Mouse (Mus musculus) lung, postnatal 0 days (tissue): ENCODE data around the gene Syn2. TPM values are rescaled to one million over a fixed set of nuclear protein-coding genes. Genes with fewer than 3 reads are reported as not detected.
A peak's percentile ranks its signal among the peaks of the same experiment; 100 is the strongest.

ENCODE experiments used
- ATAC-seq: fragments of 200-750 bp; cut with Nextera tagmentation; 2 replicates; pipeline ENCODE4 v1.8.0; 2017; ENCODE audit warnings: moderate library complexity
- DNase-seq: peaks from one replicate; pipeline ENCODE4 v3.0.0-alpha.2; 2016; ENCODE audit warnings: low spot score
- H3K27ac ChIP-seq: fragments of 300-500 bp; sonication (generic); 2 replicates; pipeline ENCODE4 v1.5.1; 2014; ENCODE audit warnings: antibody characterized with exemption, mild to moderate bottlenecking, low read length, mixed read lengths
- H3K27me3 ChIP-seq: fragments of 300-500 bp; sonication (generic); replicated peaks from 2 replicates; pipeline ENCODE4 v1.6.1; 2014; ENCODE audit warnings: low read length, mixed read lengths; ENCODE audit not compliant: insufficient read depth
- H3K36me3 ChIP-seq: fragments of 300-500 bp; sonication (generic); 2 replicates; pipeline ENCODE4 v1.6.1; 2014; ENCODE audit warnings: low read length, mixed read lengths; ENCODE audit not compliant: insufficient read depth
- H3K4me1 ChIP-seq: fragments of 300-500 bp; sonication (generic); 2 replicates; pipeline ENCODE4 v1.6.1; 2014; ENCODE audit warnings: antibody characterized with exemption, low read depth, low read length, mixed read lengths; ENCODE audit not compliant: insufficient read depth
- H3K4me2 ChIP-seq: fragments of 300-500 bp; sonication (generic); replicated peaks from 2 replicates; pipeline ENCODE4 v1.6.1; 2014; ENCODE audit warnings: low read depth, mild to moderate bottlenecking, low read length, moderate library complexity, mixed read lengths
- H3K4me3 ChIP-seq: fragments of 300-500 bp; sonication (generic); 2 replicates; pipeline ENCODE4 v1.5.1; 2014; ENCODE audit warnings: low read depth, low read length
- H3K9ac ChIP-seq: fragments of 300-500 bp; sonication (generic); replicated peaks from 2 replicates; pipeline ENCODE4 v1.6.1; 2014; ENCODE audit warnings: low read depth, mild to moderate bottlenecking
- H3K9me3 ChIP-seq: fragments of 300-500 bp; sonication (generic); 2 replicates; pipeline ENCODE4 v1.6.1; 2016; ENCODE audit warnings: low read length, mixed read lengths
- CTCF ChIP-seq: IDR thresholded peaks from 2 replicates; pipeline ENCODE4 v1.5.1; 2016; ENCODE audit warnings: antibody characterized with exemption, mild to moderate bottlenecking
- EP300 ChIP-seq: IDR thresholded peaks from 2 replicates; pipeline ENCODE4 v1.6.1; 2016; ENCODE audit warnings: antibody characterized with exemption, mild to moderate bottlenecking, control low read depth
- WGBS: fragments of 180-500 bp; shearing (Covaris S2); extraction: QIAGEN DNeasy Blood & Tissue Kit; methylation state at CpG from one replicate; pipeline ENCODE4 v1.1.7; 2014; 5-methylcytosine and 5-hydroxymethylcytosine counted together
- polyA plus RNA-seq: library from polyadenylated mRNA; unstranded; fragments of >200 nt; fragmentation: Nextera tagmentation; extraction: Ambion mirVana; gene quantifications from 2 replicates; pipeline ENCODE4 v1.2.1, GENCODE M21; 2015

The Syn2 gene
- polyA plus RNA-seq, 1 experiment from 2014 or later = 1.0 TPM

DNA sequence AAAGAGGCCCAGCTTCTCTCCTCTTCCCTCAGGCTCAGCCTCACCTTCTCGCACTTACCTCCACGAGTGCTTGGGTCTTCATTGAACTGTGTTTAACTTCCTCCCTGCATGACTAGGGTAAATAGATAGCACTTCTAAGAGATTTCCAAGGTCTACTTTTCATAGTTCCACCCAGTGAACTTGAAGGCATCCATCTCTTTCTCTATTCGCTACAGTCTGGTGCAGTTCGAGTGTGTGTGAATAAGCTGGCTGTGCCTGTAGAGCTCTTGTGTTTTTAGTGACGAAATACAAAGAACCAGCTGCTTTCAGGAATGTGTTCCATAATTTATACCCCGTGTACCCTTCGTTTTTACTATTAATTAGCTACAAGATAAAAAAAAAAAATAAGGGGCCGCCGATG lies 140.0 kb downstream of the Syn2 start:
- TF ChIP-seq EP300 = no peak
- TF ChIP-seq CTCF = no peak
- no peak overlapping the region for H3K4me2 ChIP-seq
- WGBS = 48% methylated on average over 9 of the region's 9 CpGs
- H3K9me3 ChIP-seq = no peaks in the 10 kb centered on the region
- no peak overlapping the region for H3K9ac ChIP-seq
- DNase-seq (peak; percentile 50), ATAC-seq (peak; percentile 45)
- H3K27me3 ChIP-seq = no peaks in the 10 kb centered on the region
- H3K4me1 ChIP-seq = no peaks in the 10 kb centered on the region
- H3K4me3 ChIP-seq = no peak overlapping the region
- no peaks in the 10 kb centered on the region for H3K36me3 ChIP-seq
- H3K27ac ChIP-seq = no peak overlapping the region

DNA sequence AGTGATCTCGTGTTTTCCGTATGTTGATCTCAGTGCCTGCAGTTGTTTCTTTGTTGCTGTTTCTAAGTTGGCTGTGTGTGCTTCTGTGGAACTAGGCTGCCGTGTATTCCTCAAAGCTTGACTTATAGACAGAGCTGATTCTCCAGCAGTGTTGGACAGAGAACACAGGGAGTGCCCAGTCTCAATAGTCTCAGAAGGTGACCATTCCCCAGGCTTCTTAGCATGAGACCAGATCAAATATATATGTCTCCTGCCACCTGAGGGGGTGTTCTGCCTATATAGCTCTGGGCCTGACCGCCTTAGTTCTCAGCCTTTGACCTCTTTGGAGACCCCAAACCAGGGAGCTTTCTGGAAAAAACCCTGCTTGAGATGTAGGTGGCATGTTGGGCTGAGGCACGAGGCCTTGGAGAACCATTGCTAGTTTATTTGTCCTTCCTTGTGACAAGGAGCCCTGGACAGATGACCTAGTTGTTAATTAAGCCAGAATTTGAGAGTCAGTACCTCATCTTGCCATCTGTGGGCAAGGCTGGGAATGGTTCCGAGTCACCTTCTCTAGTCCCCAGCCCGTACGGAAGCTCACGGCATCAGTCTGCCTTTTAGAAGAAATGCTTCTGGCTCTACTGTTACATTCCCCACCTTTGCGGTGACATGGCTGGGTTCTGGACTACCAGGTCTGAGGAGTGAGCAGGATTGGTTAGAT lies 140.6 kb downstream of the Syn2 start:
- no peaks in the 10 kb centered on the region for H3K4me1 ChIP-seq
- DNase-seq (no peak), ATAC-seq (no peak)
- H3K9me3 ChIP-seq = no peaks in the 10 kb centered on the region
- no peaks in the 10 kb centered on the region for H3K36me3 ChIP-seq
- no peak overlapping the region for H3K4me3 ChIP-seq
- H3K27ac ChIP-seq = no peak overlapping the region
- no peak overlapping the region for H3K4me2 ChIP-seq
- no peaks in the 10 kb centered on the region for H3K27me3 ChIP-seq
- no peak for TF ChIP-seq EP300
- TF ChIP-seq CTCF = no peak
- H3K9ac ChIP-seq = no peak overlapping the region
- 77% methylated on average over 10 of the region's 10 CpGs for WGBS

DNA sequence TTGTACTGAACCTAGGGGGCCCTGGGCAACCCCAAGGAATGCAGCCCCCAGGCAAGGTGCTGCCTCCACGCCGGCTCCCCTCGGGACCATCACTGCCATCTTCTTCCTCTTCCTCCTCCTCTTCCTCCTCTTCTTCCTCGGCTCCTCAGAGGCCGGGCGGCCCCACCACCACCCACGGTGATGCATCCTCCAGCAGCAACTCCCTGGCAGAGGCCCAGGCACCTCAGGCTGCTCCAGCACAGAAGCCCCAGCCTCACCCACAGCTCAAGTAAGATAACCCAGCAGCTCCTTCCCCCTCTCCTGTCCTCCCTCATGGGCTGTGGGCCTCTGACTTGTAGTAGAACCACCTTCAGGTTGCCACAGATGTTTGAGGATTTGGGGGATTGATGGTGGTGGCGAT lies 143.4 kb downstream of the Syn2 start:
- Histone ChIP-seq H3K4me1 (no peaks in the 10 kb centered on the region), H3K4me3 (no peak overlapping the region), H3K27me3 (no peaks in the 10 kb centered on the region), H3K4me2 (no peak overlapping the region), H3K9me3 (no peaks in the 10 kb centered on the region), H3K27ac (no peak overlapping the region), H3K36me3 (no peaks in the 10 kb centered on the region), H3K9ac (no peak overlapping the region)
- DNase-seq (no peak), ATAC-seq (no peak)
- TF ChIP-seq CTCF = no peak
- no peak for TF ChIP-seq EP300
- 64% methylated on average over 8 of the region's 8 CpGs for WGBS

DNA sequence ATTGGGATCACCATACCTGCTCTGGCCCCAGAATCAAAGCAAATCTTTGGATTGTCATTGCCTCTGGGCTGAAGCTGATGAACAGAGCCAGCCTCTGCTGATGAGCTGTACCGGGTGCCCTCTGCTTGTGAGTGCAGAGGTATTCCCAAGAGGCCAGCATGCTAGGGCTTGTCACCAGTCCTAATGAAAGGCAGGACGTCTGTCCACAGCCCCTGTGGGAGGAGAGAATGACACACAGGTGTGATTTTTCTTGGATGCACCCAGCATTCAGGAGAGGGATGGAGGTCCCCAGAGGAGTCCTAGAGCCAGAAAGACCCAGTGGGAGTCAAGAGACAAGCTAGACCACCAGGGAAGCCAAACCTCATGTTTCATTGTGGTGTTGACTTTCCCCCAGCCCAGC lies 144.9 kb downstream of the Syn2 start:
- no peak for ATAC-seq
- TF ChIP-seq CTCF = no peak
- TF ChIP-seq EP300 = no peak
- Histone ChIP-seq H3K27ac (no peak overlapping the region), H3K9ac (no peak overlapping the region), H3K9me3 (no peaks in the 10 kb centered on the region), H3K4me3 (no peak overlapping the region), H3K4me2 (no peak overlapping the region), H3K4me1 (no peaks in the 10 kb centered on the region), H3K36me3 (no peaks in the 10 kb centered on the region), H3K27me3 (no peaks in the 10 kb centered on the region)
- 60% methylated on average over 2 of the region's 2 CpGs for WGBS
- no peak for DNase-seq

DNA sequence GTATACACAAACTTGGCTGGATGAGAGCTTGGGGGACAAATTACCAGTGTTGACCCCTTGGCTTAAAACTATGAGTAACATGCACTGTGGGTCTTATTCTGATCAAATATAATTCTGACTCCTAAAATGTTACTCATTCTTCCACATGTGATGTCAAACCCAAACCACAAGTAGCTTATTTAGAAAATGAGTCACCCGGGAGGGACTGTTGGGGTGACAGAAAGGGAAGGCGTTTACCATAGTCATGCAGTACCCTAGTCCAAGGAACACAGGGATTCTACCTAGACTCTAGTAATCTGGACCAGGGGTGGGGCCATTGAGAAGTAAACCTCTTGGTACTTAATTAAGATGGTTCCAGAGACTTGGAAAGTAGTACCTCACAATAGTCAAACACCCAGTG lies 149.5 kb downstream of the Syn2 start:
- Histone ChIP-seq H3K27me3 (no peaks in the 10 kb centered on the region), H3K9me3 (no peaks in the 10 kb centered on the region), H3K9ac (no peak overlapping the region), H3K4me3 (no peak overlapping the region), H3K4me1 (no peaks in the 10 kb centered on the region), H3K36me3 (no peaks in the 10 kb centered on the region), H3K4me2 (no peak overlapping the region), H3K27ac (no peak overlapping the region)
- TF ChIP-seq CTCF = no peak
- TF ChIP-seq EP300 = no peak
- no peak for DNase-seq
- ATAC-seq = no peak
- whole genome bisulfite sequencing = 80% methylated on average over 2 of the region's 2 CpGs

DNA sequence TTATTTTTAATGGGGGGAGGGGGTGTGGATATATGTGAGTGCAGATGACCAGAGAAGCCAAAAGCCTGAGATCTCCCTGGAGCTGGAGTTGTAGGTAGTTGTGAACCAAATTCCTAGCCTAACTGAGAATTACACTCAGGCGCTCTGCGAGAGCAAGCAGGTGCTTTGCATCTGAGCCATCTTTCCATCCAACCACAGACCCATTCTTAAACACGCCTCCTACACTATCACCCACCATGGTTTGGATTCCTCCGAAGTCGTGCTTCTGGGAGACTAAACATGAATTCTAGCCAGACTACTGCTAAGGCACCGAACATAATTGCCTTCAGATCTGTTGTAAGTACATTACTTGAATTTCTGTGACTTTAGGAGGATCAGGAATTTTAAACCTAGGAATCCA lies 151.7 kb downstream of the Syn2 start:
- H3K27ac ChIP-seq = no peak overlapping the region
- TF ChIP-seq EP300 (no peak), CTCF (no peak)
- WGBS = 66% methylated on average over 6 of the region's 6 CpGs
- no peak overlapping the region for H3K4me2 ChIP-seq
- H3K36me3 ChIP-seq = no peaks in the 10 kb centered on the region
- no peak for DNase-seq
- no peak overlapping the region for H3K4me3 ChIP-seq
- H3K9me3 ChIP-seq = no peaks in the 10 kb centered on the region
- H3K27me3 ChIP-seq = no peaks in the 10 kb centered on the region
- H3K4me1 ChIP-seq = no peaks in the 10 kb centered on the region
- ATAC-seq = no peak
- H3K9ac ChIP-seq = no peak overlapping the region

DNA sequence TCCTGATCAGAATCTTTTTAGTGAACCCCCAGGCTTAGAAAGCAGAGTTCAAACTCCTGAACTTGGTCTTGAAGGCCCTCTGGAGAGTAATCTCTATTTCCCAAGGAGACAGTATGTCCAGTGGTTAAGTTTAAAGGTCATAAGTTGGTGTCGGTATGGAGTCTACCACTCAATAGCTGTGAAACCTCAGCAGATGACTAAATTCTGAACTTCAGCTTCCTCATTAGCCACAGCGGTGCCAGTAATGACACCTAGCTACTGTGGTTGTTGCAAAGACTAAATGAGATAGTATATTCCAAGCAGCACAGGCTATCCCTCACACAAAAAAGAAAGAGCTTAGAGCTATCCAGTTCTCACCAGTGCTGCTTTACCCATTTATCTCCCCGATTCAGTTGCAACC lies 153.5 kb downstream of the Syn2 start:
- no peak overlapping the region for H3K9ac ChIP-seq
- 90% methylated on average over 3 of the region's 3 CpGs for WGBS

More for the DNA sequence above, 153.5 kb downstream of the Syn2 start:
- TF ChIP-seq EP300 (no peak), CTCF (no peak)
- H3K9me3 ChIP-seq = no peaks in the 10 kb centered on the region
- no peak for ATAC-seq
- no peaks in the 10 kb centered on the region for H3K4me1 ChIP-seq
- no peak overlapping the region for H3K4me3 ChIP-seq
- H3K27me3 ChIP-seq = no peaks in the 10 kb centered on the region
- no peak overlapping the region for H3K4me2 ChIP-seq
- no peak overlapping the region for H3K27ac ChIP-seq
- H3K36me3 ChIP-seq = no peaks in the 10 kb centered on the region
- DNase-seq = no peak
